Mouse (Mus musculus): ENCODE results near the gene D1Pas1. TPM values are rescaled to one million over a fixed set of nuclear protein-coding genes. Genes with fewer than 3 reads are reported as not detected.

D1Pas1 gene
- total RNA-seq, 1 experiment: 13.9 TPM

DNA sequence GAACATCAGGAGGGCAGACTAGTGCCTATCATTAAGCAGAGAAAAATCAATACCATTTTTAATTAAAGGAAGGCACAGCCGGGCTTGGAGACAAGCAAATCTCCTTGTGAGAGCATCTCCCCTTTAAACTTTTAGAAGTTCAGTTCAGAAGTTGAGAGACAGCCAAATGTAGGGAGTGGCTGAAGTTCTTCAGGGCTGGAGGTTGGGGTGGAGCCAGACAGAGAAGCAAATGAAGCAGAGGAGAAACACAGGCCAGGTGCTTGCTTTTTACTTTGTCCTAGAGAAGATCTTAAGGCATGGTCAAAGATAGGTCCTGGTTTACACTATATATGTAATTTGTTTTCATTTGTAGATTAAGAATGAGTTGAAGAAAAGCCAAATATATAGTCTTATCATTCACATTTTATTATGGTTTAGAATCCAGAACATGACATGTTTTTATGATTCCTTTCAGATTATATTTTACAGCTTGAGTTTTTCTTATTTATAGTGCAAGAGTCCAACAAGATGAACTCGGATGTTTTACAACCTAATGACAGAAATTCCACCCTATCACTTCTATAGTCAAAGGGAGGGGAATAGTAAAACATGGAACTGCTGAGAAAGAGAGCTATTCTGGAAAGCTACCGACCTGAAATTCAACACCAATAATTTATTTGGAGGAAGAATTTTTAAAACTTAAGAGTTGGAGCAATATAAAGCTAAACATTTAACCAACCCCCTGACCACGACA is 2.9 kb upstream of the D1Pas1 start:
- in situ Hi-C loops (cut with MboI; ENCODE audit: low sequenced_read_pairs in 2 of 2, unreplicated experiment in 2 of 2): loop anchor here (10.0 to 25.0 kb wide), 2 partner anchors 127 to 130 kb away; no protein-coding TSS in a partner anchor
- no peak for DNase-seq (ENCODE audit: low read depth, low spot score)
- no peak overlapping the region for H3K27ac ChIP-seq (ENCODE audit: insufficient read depth, low read depth, low read length, poor library complexity, severe bottlenecking)

GRCm38 (mm10) chr1:186967926-186968325 is 710 bp downstream of the D1Pas1 start:
- Histone ChIP-seq H3K9me3 (ENCODE audit: control insufficient read depth, insufficient read depth, low read depth, low read length) (no peaks in the 10 kb centered on the region), H3K4me3 (ENCODE audit: insufficient read depth in 1 of 2, low read depth in 1 of 2, low read length in 2 of 2, poor library complexity in 1 of 2, severe bottlenecking in 1 of 2) (peak overlapping the region; percentile 59 to 70), H3K27ac (ENCODE audit: insufficient read depth, low read depth, low read length, poor library complexity, severe bottlenecking) (peak overlapping the region; percentile 9; the same call in 1 of the 2 replicates), H3K36me3 (ENCODE audit: control insufficient read depth, insufficient read depth, low read length, poor library complexity, severe bottlenecking) (peaks cover 10% of the 10 kb centered on the region), H3K9ac (ENCODE audit: insufficient read depth, low read depth, low read length, poor library complexity, severe bottlenecking) (peak overlapping the region; percentile 86), H3K4me1 (ENCODE audit: control insufficient read depth in 2 of 2, insufficient read depth in 2 of 2, low read length in 2 of 2, poor library complexity in 1 of 2) (peaks cover 0 to 3% of the 10 kb centered on the region in 2 experiments; a peak in 1 of 4 replicates)
- TF ChIP-seq CHD2 (IDR thresholded peaks at IDR 0.05; ENCODE audit: low read depth, low read length) (no peak), HCFC1 (IDR thresholded peaks at IDR 0.05; ENCODE audit: borderline replicate concordance, insufficient read depth, low read length) (no peak), ZNF384 (IDR thresholded peaks at IDR 0.05; ENCODE audit: low read depth, low read length) (no peak)
- no peak for DNase-seq (ENCODE audit: low read depth, low spot score)
- in situ Hi-C loops (cut with MboI; ENCODE audit: low sequenced_read_pairs in 2 of 2, unreplicated experiment in 2 of 2): loop anchor here (10.0 to 25.0 kb wide), 2 partner anchors 131 to 133 kb away; no protein-coding TSS in a partner anchor

More for the DNA sequence above, 2.9 kb upstream of the D1Pas1 start:
- no peak overlapping the region for H3K9ac ChIP-seq (ENCODE audit: insufficient read depth, low read depth, low read length, poor library complexity, severe bottlenecking)
- H3K36me3 ChIP-seq (ENCODE audit: control insufficient read depth, insufficient read depth, low read length, poor library complexity, severe bottlenecking): peaks cover 6% of the 10 kb centered on the region
- H3K9me3 ChIP-seq (ENCODE audit: control insufficient read depth, insufficient read depth, low read depth, low read length): no peaks in the 10 kb centered on the region
- peaks cover 0 to 3% of the 10 kb centered on the region in 2 experiments; a peak in 1 of 4 replicates for H3K4me1 ChIP-seq (ENCODE audit: control insufficient read depth in 2 of 2, insufficient read depth in 2 of 2, low read length in 2 of 2, poor library complexity in 1 of 2)
- H3K4me3 ChIP-seq (ENCODE audit: insufficient read depth in 1 of 2, low read depth in 1 of 2, low read length in 2 of 2, poor library complexity in 1 of 2, severe bottlenecking in 1 of 2): no peak overlapping the region
- TF ChIP-seq MAFK (IDR thresholded peaks at IDR 0.05; ENCODE audit: insufficient read depth, low read depth, low read length) (no peak), CHD2 (IDR thresholded peaks at IDR 0.05; ENCODE audit: low read depth, low read length) (no peak), HCFC1 (IDR thresholded peaks at IDR 0.05; ENCODE audit: borderline replicate concordance, insufficient read depth, low read length) (no peak), ZC3H11A (IDR thresholded peaks at IDR 0.05; ENCODE audit: borderline replicate concordance, low read depth, low read length) (no peak), ZNF384 (IDR thresholded peaks at IDR 0.05; ENCODE audit: low read depth, low read length) (no peak)

- DNase-seq (ENCODE audit: low read depth, low spot score): no peak
- in situ Hi-C loops (cut with MboI; ENCODE audit: low sequenced_read_pairs in 2 of 2, unreplicated experiment in 2 of 2): no loop called here
- no peak overlapping the region for H3K9ac ChIP-seq (ENCODE audit: insufficient read depth, low read depth, low read length, poor library complexity, severe bottlenecking)
- H3K9me3 ChIP-seq (ENCODE audit: control insufficient read depth, insufficient read depth, low read depth, low read length): no peaks in the 10 kb centered on the region
- H3K4me3 ChIP-seq (ENCODE audit: insufficient read depth in 1 of 2, low read depth in 1 of 2, low read length in 2 of 2, poor library complexity in 1 of 2, severe bottlenecking in 1 of 2): no peak overlapping the region
- H3K4me1 ChIP-seq (ENCODE audit: control insufficient read depth in 2 of 2, insufficient read depth in 2 of 2, low read length in 2 of 2, poor library complexity in 1 of 2): peaks cover 0 to 7% of the 10 kb centered on the region in 2 experiments; a peak in 1 of 4 replicates
- no peak overlapping the region for H3K27ac ChIP-seq (ENCODE audit: insufficient read depth, low read depth, low read length, poor library complexity, severe bottlenecking)
- H3K36me3 ChIP-seq (ENCODE audit: control insufficient read depth, insufficient read depth, low read length, poor library complexity, severe bottlenecking): no peaks in the 10 kb centered on the region
- TF ChIP-seq HCFC1 (IDR thresholded peaks at IDR 0.05; ENCODE audit: borderline replicate concordance, insufficient read depth, low read length) (no peak), ZNF384 (IDR thresholded peaks at IDR 0.05; ENCODE audit: low read depth, low read length) (no peak), MAFK (IDR thresholded peaks at IDR 0.05; ENCODE audit: insufficient read depth, low read depth, low read length) (no peak), ZC3H11A (IDR thresholded peaks at IDR 0.05; ENCODE audit: borderline replicate concordance, low read depth, low read length) (no peak), CHD2 (IDR thresholded peaks at IDR 0.05; ENCODE audit: low read depth, low read length) (no peak)
Observed at GRCm38 (mm10) chr1:186976937-186977540, 9.8 kb downstream of the D1Pas1 start.

GRCm38 (mm10) chr1:186977801-186978200 is 10.6 kb downstream of the D1Pas1 start:
- Histone ChIP-seq H3K36me3 (ENCODE audit: control insufficient read depth, insufficient read depth, low read length, poor library complexity, severe bottlenecking) (no peaks in the 10 kb centered on the region), H3K27ac (ENCODE audit: insufficient read depth, low read depth, low read length, poor library complexity, severe bottlenecking) (no peak overlapping the region), H3K4me3 (ENCODE audit: insufficient read depth in 1 of 2, low read depth in 1 of 2, low read length in 2 of 2, poor library complexity in 1 of 2, severe bottlenecking in 1 of 2) (no peak overlapping the region), H3K9me3 (ENCODE audit: control insufficient read depth, insufficient read depth, low read depth, low read length) (no peaks in the 10 kb centered on the region), H3K9ac (ENCODE audit: insufficient read depth, low read depth, low read length, poor library complexity, severe bottlenecking) (no peak overlapping the region), H3K4me1 (ENCODE audit: control insufficient read depth in 2 of 2, insufficient read depth in 2 of 2, low read length in 2 of 2, poor library complexity in 1 of 2) (peaks cover 0 to 7% of the 10 kb centered on the region in 2 experiments; a peak in 1 of 4 replicates)
- DNase-seq (ENCODE audit: low read depth, low spot score): no peak
- in situ Hi-C loops (cut with MboI; ENCODE audit: low sequenced_read_pairs in 2 of 2, unreplicated experiment in 2 of 2): no loop called here
- TF ChIP-seq ZC3H11A (IDR thresholded peaks at IDR 0.05; ENCODE audit: borderline replicate concordance, low read depth, low read length) (no peak), HCFC1 (IDR thresholded peaks at IDR 0.05; ENCODE audit: borderline replicate concordance, insufficient read depth, low read length) (no peak), ZNF384 (IDR thresholded peaks at IDR 0.05; ENCODE audit: low read depth, low read length) (no peak), CHD2 (IDR thresholded peaks at IDR 0.05; ENCODE audit: low read depth, low read length) (no peak), MAFK (IDR thresholded peaks at IDR 0.05; ENCODE audit: insufficient read depth, low read depth, low read length) (no peak)

Data from ES-E14 (cell line).